Mouse (Mus musculus): ENCODE results near the gene Gm6588. TPM values are rescaled to one million over a fixed set of nuclear protein-coding genes. Genes with fewer than 3 reads are reported as not detected.

Gene Gm6588
- total and polyA plus RNA-seq, 3 experiments, result not detected

DNA sequence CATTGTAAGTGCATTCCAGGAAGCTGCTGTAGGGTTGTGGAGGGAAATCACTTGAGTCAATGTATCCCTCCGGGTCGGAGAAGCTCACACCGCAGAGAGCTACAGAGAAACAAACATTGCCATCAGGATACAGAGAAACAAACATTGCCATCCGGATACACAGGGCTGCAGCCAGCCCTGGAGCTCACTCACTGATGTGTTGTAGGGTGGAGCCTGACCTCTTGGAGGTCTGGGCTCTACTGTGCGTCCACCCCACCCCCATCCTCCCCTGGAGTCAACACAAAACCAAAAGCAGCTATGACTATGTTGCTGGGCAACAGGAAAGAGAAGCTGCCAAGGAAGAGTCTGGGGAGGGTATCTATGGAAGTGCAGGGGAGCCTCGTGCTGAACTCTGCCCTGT lies 24.2 kb downstream of the Gm6588 start:
- 34% methylated on average over 6 of the region's 6 CpGs for WGBS
- H3K27me3 ChIP-seq (ENCODE audit: control insufficient read depth, insufficient read depth, low read length), result peaks cover 2% of the 10 kb centered on the region; the same call in 1 of the 2 replicates
- DNase-seq, result no peak
- no peaks in the 10 kb centered on the region for H3K4me1 ChIP-seq (ENCODE audit: control insufficient read depth, insufficient read depth, low read length)
- H3K79me2 ChIP-seq (replicated peaks; ENCODE audit: control insufficient read depth, insufficient read depth, low read length), result no peaks in the 10 kb centered on the region
- no peak overlapping the region for H3K27ac ChIP-seq
- intact Hi-C loops (cut with DNase I), result loop anchor here (10.0 kb wide), 1 partner anchor 381 kb away; no protein-coding TSS in a partner anchor
- no peaks in the 10 kb centered on the region for H3K36me3 ChIP-seq (ENCODE audit: control insufficient read depth, insufficient read depth, low read length)
- no peak overlapping the region for H3K4me3 ChIP-seq
- no peak overlapping the region for H3K9ac ChIP-seq (ENCODE audit: low read depth, low read length)
- no peak for TF ChIP-seq CTCF (IDR thresholded peaks at IDR 0.05)
- no peak for TF ChIP-seq EP300 (IDR thresholded peaks at IDR 0.05; ENCODE audit: insufficient read depth, low read depth, low read length)
- TF ChIP-seq POLR2A (IDR thresholded peaks at IDR 0.05; ENCODE audit: insufficient read depth, low read depth, low read length), result no peak

DNA sequence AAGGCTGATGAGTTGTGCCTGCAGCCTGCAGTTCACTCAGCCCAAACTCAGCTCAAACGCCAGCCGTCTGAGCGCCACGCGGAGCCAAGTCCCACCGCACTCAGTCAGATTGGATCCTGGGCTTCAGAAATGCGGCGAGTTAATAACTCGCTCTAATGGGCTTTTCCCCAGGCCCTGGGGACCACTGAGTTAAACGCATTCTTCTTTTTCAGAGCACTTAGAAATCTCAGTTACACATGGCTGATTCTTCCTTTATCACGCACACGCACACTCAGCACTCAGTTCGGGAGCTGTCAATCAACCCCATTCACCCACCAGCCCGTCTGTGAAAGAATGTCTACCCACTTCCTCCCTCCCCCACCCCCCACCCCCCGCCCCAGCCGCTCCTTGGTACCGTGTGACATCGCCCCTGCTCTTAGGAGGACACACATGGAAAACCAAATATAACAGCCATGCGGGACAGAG lies 32.8 kb downstream of the Gm6588 start:
- TF ChIP-seq CTCF (IDR thresholded peaks at IDR 0.05) (no peak), EP300 (IDR thresholded peaks at IDR 0.05; ENCODE audit: insufficient read depth, low read depth, low read length) (no peak), POLR2A (IDR thresholded peaks at IDR 0.05; ENCODE audit: insufficient read depth, low read depth, low read length) (no peak)
- H3K4me1 ChIP-seq (ENCODE audit: control insufficient read depth, insufficient read depth, low read length), result peaks cover 2% of the 10 kb centered on the region; the same call in 1 of the 2 replicates
- no peak overlapping the region for H3K9ac ChIP-seq (ENCODE audit: low read depth, low read length)
- DNase-seq, result no peak
- H3K27me3 ChIP-seq (ENCODE audit: control insufficient read depth, insufficient read depth, low read length), result peaks cover 4% of the 10 kb centered on the region
- intact Hi-C loops (cut with DNase I), result no loop called here
- H3K36me3 ChIP-seq (ENCODE audit: control insufficient read depth, insufficient read depth, low read length), result no peaks in the 10 kb centered on the region
- H3K79me2 ChIP-seq (replicated peaks; ENCODE audit: control insufficient read depth, insufficient read depth, low read length), result no peaks in the 10 kb centered on the region
- no peak overlapping the region for H3K4me3 ChIP-seq
- H3K27ac ChIP-seq, result no peak overlapping the region
- 30% methylated on average over 19 of the region's 19 CpGs for WGBS

DNA sequence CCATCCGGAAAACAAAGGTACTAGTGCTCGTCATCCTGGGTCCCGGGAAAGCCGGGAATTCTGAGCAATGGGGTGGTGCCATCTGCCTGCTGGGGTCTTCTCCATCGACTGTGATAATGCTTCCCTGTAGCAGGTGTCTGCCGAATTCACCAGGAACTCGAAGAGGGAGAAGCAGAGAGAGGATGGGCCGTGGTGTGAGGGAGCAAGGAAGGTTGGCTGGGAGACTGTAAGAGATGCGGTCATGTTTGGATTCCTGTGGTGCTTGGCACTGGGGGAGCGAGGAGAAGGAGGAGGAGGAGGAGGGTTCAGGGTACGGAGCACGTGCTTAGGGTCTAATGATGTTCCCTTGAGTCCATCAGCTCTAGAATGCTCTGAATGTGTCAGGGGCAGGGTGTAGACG lies 33.3 kb downstream of the Gm6588 start:
- DNase-seq, result no peak
- Histone ChIP-seq H3K9ac (ENCODE audit: low read depth, low read length) (no peak overlapping the region), H3K27ac (no peak overlapping the region), H3K36me3 (ENCODE audit: control insufficient read depth, insufficient read depth, low read length) (no peaks in the 10 kb centered on the region), H3K4me1 (ENCODE audit: control insufficient read depth, insufficient read depth, low read length) (peaks cover 2% of the 10 kb centered on the region; the same call in 1 of the 2 replicates), H3K27me3 (ENCODE audit: control insufficient read depth, insufficient read depth, low read length) (peaks cover 4% of the 10 kb centered on the region), H3K79me2 (replicated peaks; ENCODE audit: control insufficient read depth, insufficient read depth, low read length) (no peaks in the 10 kb centered on the region), H3K4me3 (no peak overlapping the region)
- intact Hi-C loops (cut with DNase I), result no loop called here
- WGBS, result 56% methylated on average over 13 of the region's 13 CpGs
- TF ChIP-seq CTCF (IDR thresholded peaks at IDR 0.05) (no peak), EP300 (IDR thresholded peaks at IDR 0.05; ENCODE audit: insufficient read depth, low read depth, low read length) (no peak), POLR2A (IDR thresholded peaks at IDR 0.05; ENCODE audit: insufficient read depth, low read depth, low read length) (no peak)

DNA sequence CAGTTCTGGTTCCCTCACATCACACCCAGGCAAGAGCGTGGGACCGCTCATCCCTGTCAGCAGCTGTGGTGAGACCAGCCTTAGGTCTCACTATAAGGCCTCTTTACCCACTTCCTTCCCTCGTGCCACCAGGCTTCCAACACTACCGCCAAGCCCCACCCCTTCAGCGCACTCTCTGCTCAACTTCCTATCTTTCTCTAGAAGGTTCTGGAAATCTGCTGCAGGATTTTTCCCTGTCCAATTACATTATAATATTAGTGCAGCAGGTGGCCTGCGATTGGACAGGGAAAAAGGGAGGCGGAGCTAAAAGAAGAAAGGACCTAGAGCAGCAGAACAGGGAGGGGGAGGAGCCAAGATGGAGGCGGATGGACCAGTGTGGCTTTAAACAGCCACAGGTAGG lies 33.8 kb downstream of the Gm6588 start:
- Histone ChIP-seq H3K4me1 (ENCODE audit: control insufficient read depth, insufficient read depth, low read length) (peaks cover 2% of the 10 kb centered on the region; the same call in 1 of the 2 replicates), H3K9ac (ENCODE audit: low read depth, low read length) (no peak overlapping the region), H3K27me3 (ENCODE audit: control insufficient read depth, insufficient read depth, low read length) (peaks cover 3% of the 10 kb centered on the region), H3K4me3 (no peak overlapping the region), H3K27ac (no peak overlapping the region), H3K36me3 (ENCODE audit: control insufficient read depth, insufficient read depth, low read length) (no peaks in the 10 kb centered on the region), H3K79me2 (replicated peaks; ENCODE audit: control insufficient read depth, insufficient read depth, low read length) (no peaks in the 10 kb centered on the region)
- DNase-seq, result no peak
- intact Hi-C loops (cut with DNase I), result no loop called here
- 70% methylated on average over 8 of the region's 8 CpGs for WGBS
- TF ChIP-seq EP300 (IDR thresholded peaks at IDR 0.05; ENCODE audit: insufficient read depth, low read depth, low read length) (no peak), CTCF (IDR thresholded peaks at IDR 0.05) (no peak), POLR2A (IDR thresholded peaks at IDR 0.05; ENCODE audit: insufficient read depth, low read depth, low read length) (no peak)

DNA sequence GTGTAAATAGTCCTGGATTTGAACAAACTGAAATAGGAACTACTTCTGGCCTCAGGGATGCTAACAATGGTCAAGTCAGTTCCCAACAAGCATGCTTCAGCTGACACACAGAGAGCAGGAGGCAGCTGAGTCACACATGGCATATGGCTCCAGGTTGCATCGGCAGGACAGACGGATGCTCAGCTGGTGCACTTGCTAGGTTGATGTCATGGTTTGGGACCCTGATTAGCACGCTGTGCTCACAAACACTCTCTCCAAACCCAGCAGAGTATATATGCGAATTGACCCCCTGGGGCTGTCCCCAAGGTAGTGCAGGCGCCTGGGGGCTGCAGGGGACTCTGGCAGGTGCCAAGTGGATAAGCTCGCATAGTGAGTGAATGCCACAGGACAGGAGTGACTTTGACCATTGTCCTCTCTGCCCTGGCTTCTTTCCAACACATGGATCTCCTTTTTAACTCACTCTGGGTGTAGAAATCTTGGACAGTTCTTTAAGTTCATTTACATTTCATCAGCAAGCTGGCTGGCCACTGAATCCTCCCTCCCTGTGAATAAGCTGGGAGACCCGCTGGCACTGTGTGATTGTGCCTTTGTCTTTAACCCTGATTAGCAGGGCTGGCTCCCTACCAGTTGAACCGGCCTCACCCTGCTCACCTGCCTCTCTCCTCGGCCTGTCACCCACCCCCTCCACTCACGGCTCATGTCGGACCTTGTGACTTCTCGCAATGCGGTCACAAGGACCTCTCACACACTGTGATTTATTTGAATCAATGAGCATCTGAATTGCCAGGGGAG lies 35.9 kb downstream of the Gm6588 start:
- TF ChIP-seq POLR2A (IDR thresholded peaks at IDR 0.05; ENCODE audit: insufficient read depth, low read depth, low read length), result no peak
- no peak for TF ChIP-seq EP300 (IDR thresholded peaks at IDR 0.05; ENCODE audit: insufficient read depth, low read depth, low read length)
- TF ChIP-seq CTCF (IDR thresholded peaks at IDR 0.05), result no peak
- intact Hi-C loops (cut with DNase I), result no loop called here
- peaks cover 2% of the 10 kb centered on the region for H3K27me3 ChIP-seq (ENCODE audit: control insufficient read depth, insufficient read depth, low read length)

DNA sequence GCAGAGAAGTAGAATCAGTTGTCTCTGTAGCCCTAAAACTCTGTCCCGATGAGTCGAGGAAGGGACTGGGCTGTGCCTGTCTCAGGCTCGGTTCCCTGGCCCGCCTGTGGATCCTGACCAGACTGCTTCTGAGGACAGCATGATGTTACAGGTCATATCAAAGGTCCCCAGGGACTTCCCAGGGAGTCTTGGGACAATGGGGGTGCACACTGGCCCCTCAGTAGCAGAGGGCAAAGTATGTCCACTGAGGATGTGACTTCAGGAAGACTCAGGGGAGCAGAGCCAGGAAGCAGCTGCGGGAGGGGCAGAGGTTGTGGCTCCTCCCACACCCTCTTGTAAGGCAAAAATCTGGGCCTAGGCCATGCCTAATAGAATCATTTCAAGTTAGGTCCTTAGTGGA lies 37.2 kb downstream of the Gm6588 start:
- peak in 1 of 2 experiments; percentile 21 for DNase-seq
- no peak for TF ChIP-seq POLR2A (IDR thresholded peaks at IDR 0.05; ENCODE audit: insufficient read depth, low read depth, low read length)
- TF ChIP-seq CTCF (IDR thresholded peaks at IDR 0.05), result no peak
- H3K4me3 ChIP-seq, result no peak overlapping the region

More for the DNA sequence above, 35.9 kb downstream of the Gm6588 start:
- Histone ChIP-seq H3K27ac (no peak overlapping the region), H3K4me3 (no peak overlapping the region), H3K4me1 (ENCODE audit: control insufficient read depth, insufficient read depth, low read length) (peaks cover 2% of the 10 kb centered on the region; the same call in 1 of the 2 replicates), H3K36me3 (ENCODE audit: control insufficient read depth, insufficient read depth, low read length) (no peaks in the 10 kb centered on the region), H3K9ac (ENCODE audit: low read depth, low read length) (no peak overlapping the region), H3K79me2 (replicated peaks; ENCODE audit: control insufficient read depth, insufficient read depth, low read length) (no peaks in the 10 kb centered on the region)
- DNase-seq, result no peak
- WGBS, result 46% methylated on average over 13 of the region's 13 CpGs

More for the DNA sequence above, 37.2 kb downstream of the Gm6588 start:
- Histone ChIP-seq H3K36me3 (ENCODE audit: control insufficient read depth, insufficient read depth, low read length) (no peaks in the 10 kb centered on the region), H3K9ac (ENCODE audit: low read depth, low read length) (no peak overlapping the region), H3K79me2 (replicated peaks; ENCODE audit: control insufficient read depth, insufficient read depth, low read length) (no peaks in the 10 kb centered on the region), H3K27me3 (ENCODE audit: control insufficient read depth, insufficient read depth, low read length) (peaks cover under 1% of the 10 kb centered on the region), H3K4me1 (ENCODE audit: control insufficient read depth, insufficient read depth, low read length) (peaks cover 2% of the 10 kb centered on the region; the same call in 1 of the 2 replicates), H3K27ac (no peak overlapping the region)
- intact Hi-C loops (cut with DNase I), result no loop called here
- 24% methylated on average over 5 of the region's 5 CpGs for WGBS
